Mouse (Mus musculus): ENCODE results near the gene Gm8439.

DNA sequence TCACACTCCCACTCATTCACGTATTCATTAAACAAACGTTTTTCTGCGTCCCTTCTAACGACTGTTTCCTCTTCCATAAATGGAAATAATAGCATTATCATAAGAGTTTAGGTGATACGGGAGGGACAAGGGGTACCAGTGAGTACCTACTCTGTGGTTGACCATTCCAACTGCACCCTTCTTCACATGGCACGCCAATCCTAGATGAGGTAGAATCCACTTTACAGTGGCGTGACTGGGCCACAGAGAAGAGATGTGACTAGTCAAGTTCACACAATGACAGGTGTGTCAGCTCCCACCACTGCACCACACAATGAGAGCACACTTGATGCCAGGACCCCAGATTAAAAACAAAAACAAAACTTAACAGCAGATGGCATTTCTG is 61.7 kb downstream of the Gm8439 start:
- TF ChIP-seq POLR2A (IDR thresholded peaks at IDR 0.05; ENCODE audit: insufficient read depth, low read length) (no peak), CTCF (IDR thresholded peaks at IDR 0.05; ENCODE audit: low read depth, low read length) (no peak)
